Comparison of ENCODE assay signal across 7 mouse cellular contexts in genomic region chr1:134405509-134406413, GRCm38 (mm10). TPM values are rescaled to one million over a fixed set of nuclear protein-coding genes. Genes with fewer than 3 reads are reported as not detected.
A peak's percentile ranks its signal among the peaks of the same experiment; 100 is the strongest.
DNase-seq lines count a peak whose midpoint lies in the region; ATAC-seq lines count a peak whose summit lies in the region.

Gene Cyb5r1, plus strand, starts transcription at chr1:134405559.

- no peaks in the 10 kb centered on the region for H3K27me3 ChIP-seq in intestine, embryonic 15.5 days (replicated peaks)

- intact Hi-C loops in gastrocnemius, postnatal 36 days (cut with DNase I): no loop called here
- intact Hi-C loops in left cerebral cortex, postnatal 25 days (cut with DNase I): no loop called here

- H3K4me3 ChIP-seq in intestine, embryonic 15.5 days (replicated peaks): peak within 1 kb of the TSS; percentile 83

- peak; percentile 92 for DNase-seq in adrenal gland, adult 2 months
- peak; percentile 94 for DNase-seq in embryo, embryonic 9.5 days (ENCODE audit: extremely low spot score)
- DNase-seq in gastrocnemius, postnatal 36 days: peak; percentile 71 to 77
- DNase-seq in left cerebral cortex, postnatal 25 days (ENCODE audit: low spot score in 2 of 2): peak; percentile 48 to 82
- peak; percentile 82 for DNase-seq in mesoderm, embryonic 11.5 days (ENCODE audit: low read depth, low spot score)
- peak; percentile 39 for DNase-seq in right cerebral cortex, postnatal 4 days

- H3K9me3 ChIP-seq in intestine, embryonic 15.5 days: no peaks in the 10 kb centered on the region

- peak within 1 kb of the TSS; percentile 83 for H3K4me2 ChIP-seq in intestine, embryonic 15.5 days (replicated peaks)

- ATAC-seq in intestine, embryonic 15.5 days: peak; percentile 99

- peak within 1 kb of the TSS; percentile 83 for H3K9ac ChIP-seq in intestine, embryonic 15.5 days

- peaks cover 15% of the 10 kb centered on the region for H3K36me3 ChIP-seq in intestine, embryonic 15.5 days

- H3K4me1 ChIP-seq in intestine, embryonic 15.5 days (replicated peaks): peaks cover 8% of the 10 kb centered on the region

- under 1% methylated on average over 43 of the region's 43 CpGs for WGBS in intestine, embryonic 15.5 days

- H3K27ac ChIP-seq in intestine, embryonic 15.5 days: peak within 1 kb of the TSS; percentile 71

RNA-seq across cellular contexts. Expression of gene Cyb5r1, which starts in this region (rescaled TPM):
- 10 to 100 TPM; 34.2 to 82.9 TPM for total RNA-seq in adrenal gland, adult 2 months (2021)
- polyA plus RNA-seq in adrenal gland, adult 2 months (2012; rRNA removed): 81.8 and 85.3 TPM in 2 replicates
- total RNA-seq in gastrocnemius, postnatal 36 days (2021): 10 to 100 TPM; 76.6 to 96.3 TPM
- 35.8 and 37.9 TPM in 2 replicates for polyA plus RNA-seq in intestine, embryonic 15.5 days (2015; fragmentation: Nextera tagmentation; extraction: Ambion mirVana)
- 10 to 100 TPM; 15.8 to 16.6 TPM for total RNA-seq in left cerebral cortex, postnatal 25 days (2021)

Comparison
In these comparisons a context has a peak if more than half of its experiments do, and no peak if none do; other contexts are left out.
1. Peak in every context shown above with its lines: DNase-seq, ATAC-seq, H3K4me3 ChIP-seq and H3K27ac ChIP-seq.
2. DNase-seq: peak in every context shown above with its lines; median percentile 94 in embryo, embryonic 9.5 days; 92 in adrenal gland, adult 2 months; 82 in mesoderm, embryonic 11.5 days; 74 in gastrocnemius, postnatal 36 days; 65 in left cerebral cortex, postnatal 25 days; 39 in right cerebral cortex, postnatal 4 days.